Mouse (Mus musculus): ENCODE measurements around the gene Fkbp6. TPM values are rescaled to one million over a fixed set of nuclear protein-coding genes. Genes with fewer than 3 reads are reported as not detected.
"Not testable (repeated sequence)": the region's sequence is repeated elsewhere in the genome, so short reads cannot be mapped to it uniquely, and the experiment has no call there.

Gene Fkbp6
- total RNA-seq (2021) = not detected
- long read RNA-seq, experiment 1 = 0 reads
- long read RNA-seq, experiment 2 = 0 reads

- intact Hi-C loops (cut with DNase I) = no loop called here
- DNase-seq = no peak
Observed at GRCm38 (mm10) chr5:135349862-135350261, at the start of gene Fkbp6. Gene Fkbp6 (minus strand): TSS chr5:135350044.

- intact Hi-C loops (cut with DNase I) = loop anchor here (5.0 to 10.0 kb wide), 2 partner anchors 143 to 365 kb away; no protein-coding TSS in a partner anchor
- no peak for DNase-seq
Observed at GRCm38 (mm10) chr5:135399382-135399781, 49.5 kb upstream of the Fkbp6 start.

GRCm38 (mm10) chr5:135395826-135396225 is 46.0 kb upstream of the Fkbp6 start:
- intact Hi-C loops (cut with DNase I) = loop anchor here (5.0 to 10.0 kb wide), 2 partner anchors 146 to 369 kb away; no protein-coding TSS in a partner anchor
- no peak for DNase-seq

GRCm38 (mm10) chr5:135394004-135394823 is 44.4 kb upstream of the Fkbp6 start, which contains the start of gene Pom121:
Gene Pom121 (minus strand): TSS chr5:135394546.
- peak; percentile 63 to 69 for DNase-seq
- intact Hi-C loops (cut with DNase I) = loop anchor here (10.0 kb wide), 1 partner anchor 371 kb away; no protein-coding TSS in a partner anchor

GRCm38 (mm10) chr5:135383771-135384170 is 33.9 kb upstream of the Fkbp6 start:
- intact Hi-C loops (cut with DNase I) = no loop called here
- no peak for DNase-seq

- DNase-seq = no peak
- intact Hi-C loops (cut with DNase I) = no loop called here
Observed at GRCm38 (mm10) chr5:135382746-135383145, 32.9 kb upstream of the Fkbp6 start.

GRCm38 (mm10) chr5:135381356-135381925 is 31.6 kb upstream of the Fkbp6 start:
- intact Hi-C loops (cut with DNase I) = no loop called here
- no peak for DNase-seq

- intact Hi-C loops (cut with DNase I) = no loop called here
- no peak for DNase-seq
Observed at GRCm38 (mm10) chr5:135380681-135381080, 30.8 kb upstream of the Fkbp6 start.

GRCm38 (mm10) chr5:135376341-135376740 is 26.5 kb upstream of the Fkbp6 start:
- intact Hi-C loops (cut with DNase I) = no loop called here
- DNase-seq = no peak

GRCm38 (mm10) chr5:135375167-135375566 is 25.3 kb upstream of the Fkbp6 start:
- intact Hi-C loops (cut with DNase I) = no loop called here
- DNase-seq = no peak

GRCm38 (mm10) chr5:135373601-135374000 is 23.8 kb upstream of the Fkbp6 start:
- intact Hi-C loops (cut with DNase I) = no loop called here
- no peak for DNase-seq

- intact Hi-C loops (cut with DNase I) = no loop called here
- no peak for DNase-seq
Observed at GRCm38 (mm10) chr5:135371195-135371594, 21.4 kb upstream of the Fkbp6 start.

GRCm38 (mm10) chr5:135369787-135370654 is 20.2 kb upstream of the Fkbp6 start, which contains the start of gene Nsun5:
Gene Nsun5 (plus strand): TSS chr5:135369953.
- peak; percentile 93 for DNase-seq
- intact Hi-C loops (cut with DNase I) = loop anchor here (10.0 kb wide), 1 partner anchor 135 kb away; no protein-coding TSS in a partner anchor

- not testable (repeated sequence) for DNase-seq
- intact Hi-C loops (cut with DNase I) = loop anchor here (10.0 kb wide), 1 partner anchor 134 kb away; no protein-coding TSS in a partner anchor
Observed at GRCm38 (mm10) chr5:135369196-135369595, 19.4 kb upstream of the Fkbp6 start.

- intact Hi-C loops (cut with DNase I) = loop anchor here (10.0 kb wide), 1 partner anchor 134 kb away; no protein-coding TSS in a partner anchor
Observed at GRCm38 (mm10) chr5:135368312-135368711, 18.5 kb upstream of the Fkbp6 start.

GRCm38 (mm10) chr5:135367841-135368240 is 18.0 kb upstream of the Fkbp6 start:
- intact Hi-C loops (cut with DNase I) = loop anchor here (10.0 kb wide), 1 partner anchor 133 kb away; no protein-coding TSS in a partner anchor
- DNase-seq = no peak

More at GRCm38 (mm10) chr5:135368312-135368711, 18.5 kb upstream of the Fkbp6 start:
- DNase-seq = no peak

- intact Hi-C loops (cut with DNase I) = loop anchor here (10.0 kb wide), 1 partner anchor 129 kb away; no protein-coding TSS in a partner anchor
- DNase-seq = no peak
Observed at GRCm38 (mm10) chr5:135363540-135363939, 13.7 kb upstream of the Fkbp6 start.

GRCm38 (mm10) chr5:135362572-135362971 is 12.7 kb upstream of the Fkbp6 start:
- no peak for DNase-seq
- intact Hi-C loops (cut with DNase I) = loop anchor here (10.0 kb wide), 1 partner anchor 128 kb away; no protein-coding TSS in a partner anchor

- DNase-seq = no peak
- intact Hi-C loops (cut with DNase I) = loop anchor here (10.0 kb wide), 1 partner anchor 125 kb away; no protein-coding TSS in a partner anchor
Observed at GRCm38 (mm10) chr5:135359772-135360171, 9.9 kb upstream of the Fkbp6 start.

GRCm38 (mm10) chr5:135357556-135357955 is 7.7 kb upstream of the Fkbp6 start:
- intact Hi-C loops (cut with DNase I) = no loop called here
- no peak for DNase-seq

Data from gastrocnemius, postnatal 36 days (tissue).